8 mouse cellular contexts compared by ENCODE assay signal in genomic region chr13:67306718-67307117, GRCm38 (mm10). TPM values are rescaled to one million over a fixed set of nuclear protein-coding genes. Genes with fewer than 3 reads are reported as not detected.
A peak's percentile ranks its signal among the peaks of the same experiment; 100 is the strongest.
DNase-seq lines count a peak whose midpoint lies in the region; ATAC-seq lines count a peak whose summit lies in the region.

No protein-coding gene starts in this region.

- H3K27ac ChIP-seq in embryonic facial prominence, embryonic 11.5 days (replicated peaks; ENCODE audit: low read depth, low read length), result no peak overlapping the region
- H3K27ac ChIP-seq in hindbrain, embryonic 16.5 days (ENCODE audit: low read depth, low read length), result peak overlapping the region; percentile 46

- peak overlapping the region; percentile 65 for H3K9ac ChIP-seq in embryonic facial prominence, embryonic 11.5 days (replicated peaks; ENCODE audit: low read length)
- H3K9ac ChIP-seq in hindbrain, embryonic 16.5 days (ENCODE audit: low read depth, low read length), result peak overlapping the region; percentile 47

- H3K4me1 ChIP-seq in embryonic facial prominence, embryonic 11.5 days (ENCODE audit: control insufficient read depth, insufficient read depth, low read length), result no peaks in the 10 kb centered on the region
- peaks cover 6% of the 10 kb centered on the region for H3K4me1 ChIP-seq in hindbrain, embryonic 16.5 days (ENCODE audit: control insufficient read depth, insufficient read depth, low read depth, low read length)

- peak overlapping the region; percentile 57; the same call in 1 of the 2 replicates for H3K4me3 ChIP-seq in embryonic facial prominence, embryonic 11.5 days (ENCODE audit: low read depth, low read length)
- peak overlapping the region; percentile 49 for H3K4me3 ChIP-seq in hindbrain, embryonic 16.5 days (ENCODE audit: low read length)

- H3K36me3 ChIP-seq in embryonic facial prominence, embryonic 11.5 days (replicated peaks; ENCODE audit: control insufficient read depth, insufficient read depth, low read depth, low read length), result no peaks in the 10 kb centered on the region
- H3K36me3 ChIP-seq in hindbrain, embryonic 16.5 days (ENCODE audit: control insufficient read depth, insufficient read depth, low read length), result no peaks in the 10 kb centered on the region

- DNase-seq in right cerebral cortex, adult 2 months (ENCODE audit: low spot score in 2 of 2), result peak; percentile 3 to 4
- no peak for DNase-seq in right cerebral cortex, postnatal 25 days
- DNase-seq in embryonic facial prominence, embryonic 11.5 days (ENCODE audit: low spot score), result peak; percentile 28
- DNase-seq in spleen, postnatal 4 days (ENCODE audit: low spot score in 2 of 2), result no peak
- no peak for DNase-seq in gastrocnemius, adult 18-20 months (ENCODE audit: low spot score)
- no peak for DNase-seq in gastrocnemius, postnatal 25 days

- no peaks in the 10 kb centered on the region for H3K27me3 ChIP-seq in embryonic facial prominence, embryonic 11.5 days (ENCODE audit: control insufficient read depth, insufficient read depth, low read length)
- H3K27me3 ChIP-seq in hindbrain, embryonic 16.5 days (replicated peaks; ENCODE audit: control insufficient read depth, insufficient read depth, low read length), result no peaks in the 10 kb centered on the region

- H3K9me3 ChIP-seq in embryonic facial prominence, embryonic 11.5 days (replicated peaks; ENCODE audit: control insufficient read depth, low read length), result no peaks in the 10 kb centered on the region
- H3K9me3 ChIP-seq in hindbrain, embryonic 16.5 days (ENCODE audit: control insufficient read depth, low read length), result no peaks in the 10 kb centered on the region

- H3K4me2 ChIP-seq in embryonic facial prominence, embryonic 11.5 days (ENCODE audit: low read depth, low read length), result peak overlapping the region; percentile 2; the same call in 1 of the 2 replicates
- peak overlapping the region; percentile 82 for H3K4me2 ChIP-seq in hindbrain, embryonic 16.5 days (ENCODE audit: low read length)

- ATAC-seq in embryonic facial prominence, embryonic 11.5 days (replicated peaks; ENCODE audit: insufficient number of reproducible peaks, low FRiP score, low TSS enrichment, low read depth), result peak; percentile 26; the same call in 1 of the 2 replicates
- peak; percentile 63 for ATAC-seq in hindbrain, embryonic 16.5 days
- peak; percentile 7 for ATAC-seq in megakaryocyte progenitor cell, adult 5-6 weeks (replicated peaks; ENCODE audit: poor library complexity)

- WGBS in embryonic facial prominence, embryonic 11.5 days, result 34% methylated on average over 5 of the region's 5 CpGs
- 30% methylated on average over 5 of the region's 5 CpGs for WGBS in hindbrain, embryonic 16.5 days

RNA-seq across cellular contexts. Expression of gene Zfp457, which starts 0.4 kb away (rescaled TPM):
- polyA plus RNA-seq in embryonic facial prominence, embryonic 11.5 days (2014; fragmentation: Nextera tagmentation; extraction: Ambion mirVana), result 0.53 and 0.66 TPM in 2 replicates
- polyA plus RNA-seq in hindbrain, embryonic 16.5 days (2015; fragmentation: Nextera tagmentation; extraction: Ambion mirVana), result 1.0 and 1.1 TPM in 2 replicates
- 0.24 and 0.81 TPM in 2 replicates for total RNA-seq in megakaryocyte progenitor cell, adult 5-6 weeks (2015)
- total RNA-seq in megakaryocyte progenitor cell, adult 5-6 weeks (2017), result 1.6 TPM in 1 of 2 replicates, not detected in the other
- 1 to 10 TPM; 5.1 to 5.4 TPM for total RNA-seq in gastrocnemius, adult 18-20 months (2021)
- 1 to 10 TPM; 3.3 to 4.3 TPM for total RNA-seq in gastrocnemius, postnatal 25 days (2021)

RNA-seq across cellular contexts. Expression of gene Zfp595, which starts 25.7 kb away (rescaled TPM):
- 3.2 and 3.3 TPM in 2 replicates for polyA plus RNA-seq in embryonic facial prominence, embryonic 11.5 days (2014; fragmentation: Nextera tagmentation; extraction: Ambion mirVana)
- polyA plus RNA-seq in hindbrain, embryonic 16.5 days (2015; fragmentation: Nextera tagmentation; extraction: Ambion mirVana), result 1.4 and 1.5 TPM in 2 replicates
- total RNA-seq in megakaryocyte progenitor cell, adult 5-6 weeks (2015), result 5.7 and 8.7 TPM in 2 replicates
- 3.7 and 8.6 TPM in 2 replicates for total RNA-seq in megakaryocyte progenitor cell, adult 5-6 weeks (2017)
- total RNA-seq in gastrocnemius, adult 18-20 months (2021), result 1 to 10 TPM; 1.6 to 2.0 TPM
- total RNA-seq in gastrocnemius, postnatal 25 days (2021), result 1 to 10 TPM; 1.7 TPM

RNA-seq across cellular contexts. Expression of gene Zfp458, which starts 28.5 kb away (rescaled TPM):
- polyA plus RNA-seq in embryonic facial prominence, embryonic 11.5 days (2014; fragmentation: Nextera tagmentation; extraction: Ambion mirVana), result 2.1 and 2.9 TPM in 2 replicates
- polyA plus RNA-seq in hindbrain, embryonic 16.5 days (2015; fragmentation: Nextera tagmentation; extraction: Ambion mirVana), result 4.4 and 5.5 TPM in 2 replicates
- total RNA-seq in megakaryocyte progenitor cell, adult 5-6 weeks (2015), result 8.0 and 8.1 TPM in 2 replicates
- 5.7 and 6.4 TPM in 2 replicates for total RNA-seq in megakaryocyte progenitor cell, adult 5-6 weeks (2017)
- 1 to 10 TPM; 1.0 to 1.5 TPM for total RNA-seq in gastrocnemius, adult 18-20 months (2021)
- total RNA-seq in gastrocnemius, postnatal 25 days (2021), result 1 to 10 TPM; 1.0 to 1.1 TPM

RNA-seq across cellular contexts. Expression of gene Gm28044, which starts 53.6 kb away (rescaled TPM):
- polyA plus RNA-seq in embryonic facial prominence, embryonic 11.5 days (2014; fragmentation: Nextera tagmentation; extraction: Ambion mirVana), result not detected in 2 replicates
- polyA plus RNA-seq in hindbrain, embryonic 16.5 days (2015; fragmentation: Nextera tagmentation; extraction: Ambion mirVana), result not detected in 2 replicates
- 0.72 and 1.5 TPM in 2 replicates for total RNA-seq in megakaryocyte progenitor cell, adult 5-6 weeks (2015)
- 17.2 and 21.1 TPM in 2 replicates for total RNA-seq in megakaryocyte progenitor cell, adult 5-6 weeks (2017)
- total RNA-seq in gastrocnemius, adult 18-20 months (2021), result under 1 TPM; 0.78 to 0.93 TPM
- under 1 TPM in 1 of 2 experiments, not detected in 1; 0.94 TPM for total RNA-seq in gastrocnemius, postnatal 25 days (2021)

RNA-seq across cellular contexts. Expression of gene Zfp953, which starts 53.7 kb away (rescaled TPM):
- polyA plus RNA-seq in embryonic facial prominence, embryonic 11.5 days (2014; fragmentation: Nextera tagmentation; extraction: Ambion mirVana), result 1.4 and 1.9 TPM in 2 replicates
- 0.58 and 0.60 TPM in 2 replicates for polyA plus RNA-seq in hindbrain, embryonic 16.5 days (2015; fragmentation: Nextera tagmentation; extraction: Ambion mirVana)
- total RNA-seq in megakaryocyte progenitor cell, adult 5-6 weeks (2015), result 10.4 and 12.6 TPM in 2 replicates
- total RNA-seq in megakaryocyte progenitor cell, adult 5-6 weeks (2017), result 7.4 and 10.9 TPM in 2 replicates
- under 1 TPM; 0.71 to 0.73 TPM for total RNA-seq in gastrocnemius, adult 18-20 months (2021)
- 1 to 10 TPM in 1 of 2 experiments, under 1 TPM in 1; 0.99 to 1.2 TPM for total RNA-seq in gastrocnemius, postnatal 25 days (2021)

Comparison
In these comparisons a context has a peak if more than half of its experiments do, and no peak if none do; other contexts are left out.
1. DNase-seq: peak in right cerebral cortex, adult 2 months (2 of 2) and embryonic facial prominence, embryonic 11.5 days (single experiment); none in right cerebral cortex, postnatal 25 days (single experiment), spleen, postnatal 4 days (0 of 2), gastrocnemius, adult 18-20 months (single experiment) and gastrocnemius, postnatal 25 days (single experiment).
2. ATAC-seq: peak in every context shown above with its lines; median percentile 63 in hindbrain, embryonic 16.5 days; 26 in embryonic facial prominence, embryonic 11.5 days; 7 in megakaryocyte progenitor cell, adult 5-6 weeks.